ENCODE assay signal across 27 mouse cellular contexts in the genomic region with DNA sequence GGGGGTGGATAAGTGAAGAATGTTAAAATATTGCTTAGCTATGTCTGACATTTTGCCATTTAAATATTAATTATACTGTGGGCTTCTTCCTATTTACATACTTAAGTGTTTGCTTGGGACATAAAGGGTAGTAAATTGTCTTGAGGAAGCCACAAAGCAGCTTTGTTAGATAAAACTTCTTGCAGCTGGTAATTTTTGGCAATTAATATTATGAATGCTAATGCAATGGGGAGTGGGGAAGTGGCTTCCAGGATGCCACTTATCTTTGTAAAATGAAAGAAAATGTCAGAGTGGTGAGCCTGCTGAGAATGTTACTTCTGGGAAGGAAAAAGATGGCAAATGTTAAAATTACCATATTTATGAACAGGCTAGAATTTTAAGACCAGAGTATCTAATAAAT.
"Had no signal": no experiment of that assay in that cellular context is flagged by ENCODE, and none has a peak within 500 bp of the region (broad histone marks: within the 10 kb centered on the region; RNA-seq: fewer than 3 reads in every experiment).

No protein-coding gene starts in this region.

- H3K4me3 ChIP-seq: gastrocnemius, adult 2 months; heart, embryonic 10.5 days; heart, embryonic 12.5 days; hindbrain, embryonic 10.5 days; hindbrain, embryonic 12.5 days; intestine, embryonic 15.5 days; layer of hippocampus, adult 2 months; left cerebral cortex, adult 2 months; limb, embryonic 10.5 days; limb, embryonic 12.5 days; liver, embryonic 13.5 days; liver, embryonic 15.5 days had no signal

- H3K27ac ChIP-seq: gastrocnemius, adult 2 months; heart, embryonic 10.5 days; hindbrain, embryonic 10.5 days; hindbrain, embryonic 12.5 days; hindbrain, embryonic 14.5 days; intestine, embryonic 15.5 days; layer of hippocampus, adult 2 months; left cerebral cortex, adult 2 months; limb, embryonic 10.5 days; limb, embryonic 12.5 days; liver, embryonic 13.5 days; liver, embryonic 15.5 days had no signal

- ATAC-seq: hindbrain, embryonic 16.5 days; inflammation-experienced regulatory T-cells, adult 6 months; intestine, embryonic 15.5 days; intestine, postnatal 0 days had no signal

- H3K9ac ChIP-seq: heart, embryonic 12.5 days; hindbrain, embryonic 12.5 days; hindbrain, embryonic 14.5 days; intestine, embryonic 15.5 days; limb, embryonic 12.5 days; liver, embryonic 13.5 days; liver, embryonic 15.5 days had no signal

- H3K4me2 ChIP-seq: heart, embryonic 12.5 days; hindbrain, embryonic 12.5 days; hindbrain, embryonic 14.5 days; intestine, embryonic 15.5 days; limb, embryonic 12.5 days; liver, embryonic 11.5 days; liver, embryonic 13.5 days; liver, embryonic 15.5 days had no signal

- H3K36me3 ChIP-seq: heart, embryonic 10.5 days; heart, embryonic 12.5 days; hindbrain, embryonic 10.5 days; hindbrain, embryonic 12.5 days; intestine, embryonic 15.5 days; limb, embryonic 10.5 days; limb, embryonic 12.5 days; liver, embryonic 13.5 days; liver, embryonic 15.5 days had no signal

- H3K27me3 ChIP-seq: heart, embryonic 12.5 days; hindbrain, embryonic 12.5 days; intestine, embryonic 15.5 days; limb, embryonic 12.5 days; liver, embryonic 13.5 days; liver, embryonic 15.5 days had no signal

- H3K4me1 ChIP-seq: heart, embryonic 10.5 days; heart, embryonic 12.5 days; hindbrain, embryonic 10.5 days; hindbrain, embryonic 12.5 days; intestine, embryonic 15.5 days; limb, embryonic 10.5 days; limb, embryonic 12.5 days; liver, embryonic 13.5 days; liver, embryonic 15.5 days had no signal

- DNase-seq: gastrocnemius, adult 2 months; gastrocnemius, postnatal 10 days; gastrocnemius, postnatal 25 days; heart, adult 18-20 months; heart, postnatal 10 days; heart, postnatal 4 days; kidney, adult 18-20 months; kidney, adult 8-10 months; kidney, postnatal 14 days; kidney, postnatal 4 days; liver; liver, embryonic 13.5 days had no signal

- H3K9me3 ChIP-seq: heart, embryonic 10.5 days; heart, embryonic 12.5 days; hindbrain, embryonic 10.5 days; hindbrain, embryonic 12.5 days; intestine, embryonic 15.5 days; limb, embryonic 10.5 days; limb, embryonic 12.5 days; liver, embryonic 13.5 days; liver, embryonic 15.5 days had no signal
